Comparison of ENCODE assay signal across 1 mouse cellular context in the genomic region with DNA sequence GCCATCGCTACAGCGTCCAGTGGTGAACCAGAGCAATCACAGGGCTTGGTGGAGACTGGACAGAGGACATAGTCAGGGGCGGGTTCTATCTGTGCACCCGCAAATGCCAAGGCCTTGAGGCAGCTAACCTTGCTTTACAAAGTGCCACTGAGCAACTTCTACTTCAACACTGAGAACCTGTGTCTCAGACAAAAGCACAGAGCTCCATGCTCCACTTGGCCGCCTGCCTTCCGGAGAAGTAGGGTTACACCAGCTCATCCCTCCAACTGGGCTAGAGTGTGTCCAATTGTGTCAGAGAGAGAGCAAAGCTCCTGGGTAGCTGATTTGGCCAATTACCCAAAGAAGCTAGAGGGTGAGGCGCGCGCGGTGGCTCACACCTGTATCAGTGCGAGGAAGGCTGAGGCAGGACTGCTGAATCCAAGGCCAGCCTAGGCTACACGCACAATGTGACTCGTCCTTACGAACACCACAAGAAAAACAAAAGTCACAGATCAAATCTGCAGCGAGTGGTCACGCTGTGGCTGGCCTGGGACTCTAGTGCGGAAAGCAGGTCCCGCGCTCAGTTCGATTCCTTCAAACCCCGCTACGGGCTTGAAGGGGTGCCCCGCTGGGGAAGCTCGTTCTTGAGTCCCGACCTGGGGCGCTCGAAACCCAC.
TF ChIP-seq lines count a peak whose summit lies in the region.

No protein-coding gene starts in this region.

TF ChIP-seq in MEL, 35 proteins besides CTCF, POLR2A, EP300 and RAD21 (continued from another document):
- no peak for TF ChIP-seq UBTF (IDR thresholded peaks at IDR 0.05; ENCODE audit: borderline replicate concordance, insufficient read depth, low read depth, low read length)
- 0 out of 2 replicates have a peak, but pooled peaks have one; percentile 9 for TF ChIP-seq NRF1 (IDR thresholded peaks at IDR 0.05; ENCODE audit: insufficient read depth, low read depth, low read length, poor library complexity, severe bottlenecking)
- no peak for TF ChIP-seq GABPA (IDR thresholded peaks at IDR 0.05; ENCODE audit: low read depth, low read length)
